Mouse (Mus musculus): Measurements from ENCODE around the gene Mbtps2.
A peak's percentile ranks its signal among the peaks of the same experiment; 100 is the strongest.

Gene Mbtps2

DNA sequence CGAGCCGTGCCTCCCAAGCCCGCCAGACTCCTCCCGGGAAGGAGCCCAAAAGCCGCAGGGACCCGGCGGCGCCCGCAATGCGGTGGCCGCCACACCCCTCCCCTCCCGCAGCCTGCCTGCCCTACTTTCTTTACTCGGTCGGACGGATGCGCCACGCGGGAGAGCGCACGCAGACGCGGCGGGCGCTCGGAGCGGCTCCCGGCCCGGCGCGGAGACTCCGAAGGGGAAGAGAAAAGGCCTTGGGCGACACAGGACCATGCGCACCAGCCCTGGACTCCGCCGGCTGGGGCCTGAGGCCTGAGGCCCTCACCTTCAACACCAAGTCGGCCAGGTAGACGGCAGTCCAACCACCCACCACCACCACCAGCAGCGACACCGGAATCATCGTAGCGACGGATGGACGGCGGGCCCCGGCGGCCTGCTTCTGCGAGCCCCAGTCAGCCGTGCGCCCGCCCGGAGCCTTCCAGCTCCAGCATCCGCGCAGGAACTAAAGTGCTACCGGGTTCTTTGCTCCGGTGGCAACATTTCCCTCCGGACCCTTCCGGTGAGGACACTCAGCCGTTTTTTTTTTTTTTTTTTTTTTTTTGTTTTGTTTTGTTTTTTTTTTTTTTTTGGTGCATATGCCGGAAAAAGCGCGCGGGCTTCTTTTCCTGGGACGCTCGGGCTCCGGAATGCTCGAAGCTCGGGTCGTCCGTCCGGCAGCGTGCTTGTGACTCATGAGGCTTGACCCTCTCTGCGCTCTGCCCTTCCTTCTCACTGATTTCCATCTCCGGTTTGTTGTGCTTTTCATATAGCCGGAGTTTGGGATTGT is at the start of gene Mbtps2:
TSS of gene Mbtps2 (minus strand) at position 530 of the 811 bp plus-strand sequence.
- DNase-seq: peak; percentile 81 to 85

DNA sequence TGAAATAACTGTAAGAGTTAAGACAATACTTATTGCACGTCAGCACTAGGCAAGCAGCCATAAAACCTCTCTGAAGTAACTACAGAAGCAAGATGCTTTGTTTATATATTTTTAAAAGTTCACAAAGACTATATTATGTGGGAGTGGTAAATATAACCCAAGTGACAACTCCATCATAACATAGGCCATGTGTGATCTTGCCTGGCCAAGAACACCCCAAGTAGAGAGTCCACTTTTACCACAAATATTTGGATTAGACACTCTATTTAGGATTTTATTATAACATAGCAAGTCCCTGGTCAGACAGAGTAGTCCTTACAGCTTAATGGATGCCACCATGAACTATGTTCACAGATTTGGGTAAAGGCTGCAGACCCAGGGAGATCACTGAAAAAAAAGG is 47.9 kb upstream of the Mbtps2 start:
- no peak for DNase-seq

DNA sequence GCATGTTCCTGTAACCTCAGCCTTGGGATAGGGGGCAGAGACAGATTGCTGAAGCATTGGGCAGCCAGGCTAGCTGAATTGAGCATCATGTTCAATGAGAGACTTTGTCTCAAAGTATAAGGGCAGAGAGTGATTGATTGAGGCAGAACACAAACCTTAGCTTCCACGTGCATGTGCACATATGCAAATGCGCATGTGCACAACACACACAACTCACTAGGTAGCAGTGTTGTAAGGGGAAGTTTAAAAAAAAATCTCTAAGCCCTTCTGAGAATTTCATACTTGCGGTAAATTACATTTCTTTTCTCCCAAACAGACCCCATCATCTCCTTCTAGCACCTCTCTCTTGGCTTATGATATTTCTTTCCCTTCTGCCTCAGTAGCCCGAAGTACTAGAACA is 46.2 kb upstream of the Mbtps2 start:
- no peak for DNase-seq

DNA sequence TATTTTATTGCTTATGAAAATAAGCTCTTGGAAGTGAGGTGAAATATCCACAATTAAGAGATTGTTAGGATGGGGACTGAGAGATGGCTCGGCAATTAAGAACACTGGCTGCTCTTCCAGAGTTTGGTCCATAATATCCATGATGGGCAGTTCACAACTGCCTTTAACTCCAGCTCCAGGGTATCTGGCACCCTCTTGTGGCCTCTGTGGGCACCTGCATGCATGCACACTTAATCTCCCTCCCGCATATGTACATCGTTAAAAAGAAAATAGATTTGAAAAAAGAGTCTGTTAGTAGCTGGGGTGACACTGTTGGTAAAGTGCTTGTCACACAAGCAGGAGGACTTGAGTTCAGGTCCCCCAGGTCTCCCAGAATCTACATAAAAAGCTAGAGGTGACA is 45.8 kb upstream of the Mbtps2 start:
- peak; percentile 56 to 74 for DNase-seq

- no peak for DNase-seq
Observed at GRCm38 (mm10) chrX:157642856-157643255, 44.3 kb upstream of the Mbtps2 start.

DNA sequence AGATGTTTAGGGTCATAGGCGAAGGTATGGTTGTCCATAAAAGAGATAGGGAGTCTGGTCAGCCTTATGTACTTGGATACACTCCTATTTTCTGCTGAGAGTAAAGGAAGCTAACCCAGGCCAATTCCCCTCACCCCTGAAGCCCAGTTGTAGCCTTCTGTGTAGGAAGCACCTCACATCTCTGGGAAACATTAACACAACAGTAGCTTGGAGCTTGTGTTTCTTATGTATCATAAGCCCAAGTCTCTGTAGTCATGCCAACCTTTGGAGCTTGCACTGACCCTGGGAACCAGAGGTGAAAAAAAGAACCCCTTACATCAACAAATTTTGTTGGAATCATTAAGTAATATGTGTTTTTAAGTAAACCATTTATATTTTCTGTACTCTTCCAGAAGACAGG is 38.7 kb upstream of the Mbtps2 start:
- no peak for DNase-seq

DNA sequence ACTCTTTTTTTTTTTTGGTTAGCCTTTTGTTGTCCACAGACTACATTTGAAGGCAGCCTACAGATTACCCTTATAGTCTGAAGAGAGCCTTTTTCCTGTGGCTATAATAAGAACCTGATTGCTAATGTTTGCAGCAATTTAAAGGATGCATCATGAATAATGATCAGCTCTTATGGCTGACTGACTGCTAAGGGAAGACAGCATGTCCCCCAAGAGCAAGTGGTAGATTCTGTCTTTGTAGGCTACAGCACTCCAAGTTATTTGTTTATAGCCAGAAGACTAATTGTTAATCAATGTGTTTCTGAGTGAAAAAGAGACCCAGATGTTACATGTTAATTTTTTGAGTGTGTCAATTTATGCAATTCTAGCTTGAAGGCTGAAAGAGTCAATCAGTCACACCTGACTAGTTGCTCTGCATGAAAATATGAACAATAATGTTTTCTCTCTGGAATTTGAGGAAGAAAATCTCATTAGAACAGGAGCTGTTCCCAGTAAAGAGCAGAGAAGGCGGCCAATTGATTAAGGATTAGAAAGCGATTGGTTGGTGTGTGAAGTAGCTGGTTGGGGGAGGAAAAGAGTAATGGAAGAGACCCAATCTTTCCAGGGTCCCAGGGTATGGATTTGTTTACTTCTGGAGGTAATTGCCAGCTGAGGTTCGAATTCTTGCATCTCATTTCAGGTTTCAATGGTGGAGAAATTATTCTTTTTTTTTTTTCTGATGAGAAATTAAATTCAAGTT is 35.3 kb upstream of the Mbtps2 start:
- no peak for DNase-seq

- DNase-seq: no peak
Observed at GRCm38 (mm10) chrX:157630341-157630740, 31.8 kb upstream of the Mbtps2 start.

DNA sequence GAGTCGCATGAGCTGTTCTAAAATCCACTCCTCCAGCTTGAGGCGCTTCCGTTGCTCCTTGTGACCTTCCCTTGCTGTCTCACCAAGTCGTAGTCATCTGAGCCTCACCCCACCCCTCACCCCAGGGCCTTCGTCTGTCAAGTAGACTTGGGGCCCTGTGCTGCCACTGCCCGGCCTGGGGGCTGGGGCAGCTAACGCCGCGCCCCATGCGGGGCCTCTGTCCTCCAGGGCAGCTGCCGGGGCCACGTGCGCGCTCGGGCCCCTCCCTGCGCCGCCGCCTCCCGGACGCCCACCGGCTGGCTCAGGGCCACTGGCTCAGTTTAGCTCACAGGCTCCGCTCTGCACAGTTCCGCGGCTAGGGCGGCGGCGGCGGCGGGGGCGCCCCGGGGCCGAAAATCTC is 14.4 kb upstream of the Mbtps2 start:
- peak; percentile 5 to 32 for DNase-seq

DNA sequence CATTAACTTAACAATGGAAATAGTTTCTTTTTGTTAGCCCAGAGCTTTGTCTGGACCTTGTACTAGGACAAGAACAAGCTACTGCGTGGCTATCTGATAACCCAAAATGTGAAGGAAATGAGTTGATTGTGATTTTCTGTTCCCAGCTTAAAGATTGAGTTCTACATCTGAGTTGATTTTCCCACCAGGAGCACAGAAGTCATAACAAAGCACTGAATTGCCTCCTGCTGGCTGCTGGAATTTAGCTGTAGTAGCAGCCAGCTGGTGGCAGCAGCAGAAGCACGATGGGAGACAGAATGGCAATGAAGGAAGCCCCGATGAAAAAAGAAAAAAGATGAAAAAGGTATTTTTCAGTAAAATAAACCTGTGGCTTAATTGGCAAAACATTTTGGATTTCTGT is 2.9 kb upstream of the Mbtps2 start:
- peak; percentile 41 to 64 for DNase-seq

GRCm38 (mm10) chrX:157597585-157598185 is 830 bp downstream of the Mbtps2 start:
- DNase-seq: no peak

DNA sequence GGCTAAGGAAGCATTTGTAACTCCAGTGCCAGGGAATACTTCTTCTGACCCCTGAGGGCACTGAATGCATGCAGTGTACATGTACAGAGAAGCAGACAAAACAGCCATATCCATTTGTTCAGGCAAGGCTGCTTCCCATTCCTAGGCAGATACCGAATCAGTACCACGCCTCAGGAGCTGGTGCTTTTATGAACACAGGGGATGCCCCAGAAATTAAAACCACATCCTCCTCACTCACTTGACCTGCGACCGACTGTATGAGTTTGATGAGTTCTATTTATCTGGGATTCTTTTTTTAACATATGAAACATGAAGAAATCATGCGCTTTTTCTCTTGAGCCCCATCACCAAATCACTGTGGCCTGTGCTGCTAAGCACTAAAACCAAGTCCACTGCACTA is 1.7 kb downstream of the Mbtps2 start:
- no peak for DNase-seq

- DNase-seq: no peak
Observed at GRCm38 (mm10) chrX:157595927-157596326, 2.6 kb downstream of the Mbtps2 start.

- DNase-seq: no peak
Observed at GRCm38 (mm10) chrX:157594606-157595005, 3.9 kb downstream of the Mbtps2 start.

- DNase-seq: peak; percentile 29 to 34
Observed at GRCm38 (mm10) chrX:157587001-157587400, 11.5 kb downstream of the Mbtps2 start.

DNA sequence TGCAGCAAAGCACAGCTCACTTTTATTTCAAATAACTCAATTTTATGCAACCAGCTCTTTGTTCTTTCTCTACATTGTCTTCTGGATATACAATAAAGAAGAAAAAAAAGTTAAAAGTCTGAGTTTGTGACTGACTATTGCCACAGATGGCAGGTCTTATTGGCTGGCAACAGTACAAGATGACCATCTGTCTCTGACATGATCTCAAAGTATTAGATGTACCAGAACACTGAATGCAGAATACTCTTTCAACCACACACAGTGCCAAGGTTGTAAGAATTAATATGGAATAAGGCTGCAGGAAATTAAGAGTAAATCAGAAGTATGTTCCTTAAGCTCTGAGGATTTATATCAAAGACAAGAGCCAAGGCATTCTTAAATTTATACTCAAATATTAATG is 12.1 kb downstream of the Mbtps2 start:
- DNase-seq: peak; percentile 28 to 72

DNA sequence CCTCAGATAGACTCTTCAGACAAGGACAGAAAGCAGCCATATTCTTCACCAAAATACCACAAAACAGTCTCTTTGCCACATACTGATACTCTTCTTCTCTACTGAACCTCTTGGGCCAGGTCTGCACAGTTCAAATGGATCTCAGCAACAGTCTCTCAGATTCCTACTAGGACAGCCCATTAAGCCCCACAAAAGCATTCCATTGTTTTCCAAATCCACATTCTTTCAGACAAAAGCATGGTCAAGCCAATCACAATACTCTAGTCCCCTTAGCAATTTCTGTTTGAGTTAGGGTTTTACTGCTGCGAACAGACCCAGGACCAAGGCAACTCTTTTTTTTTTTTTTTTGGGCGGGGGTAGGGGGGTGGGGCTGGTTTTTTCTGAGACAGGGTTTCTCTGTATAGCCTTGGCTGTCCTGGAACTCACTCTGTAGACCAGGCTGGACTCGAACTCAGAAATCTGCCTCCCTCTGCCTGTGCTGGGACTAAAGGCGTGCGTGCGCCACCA is 19.4 kb downstream of the Mbtps2 start:
- DNase-seq: no peak

DNA sequence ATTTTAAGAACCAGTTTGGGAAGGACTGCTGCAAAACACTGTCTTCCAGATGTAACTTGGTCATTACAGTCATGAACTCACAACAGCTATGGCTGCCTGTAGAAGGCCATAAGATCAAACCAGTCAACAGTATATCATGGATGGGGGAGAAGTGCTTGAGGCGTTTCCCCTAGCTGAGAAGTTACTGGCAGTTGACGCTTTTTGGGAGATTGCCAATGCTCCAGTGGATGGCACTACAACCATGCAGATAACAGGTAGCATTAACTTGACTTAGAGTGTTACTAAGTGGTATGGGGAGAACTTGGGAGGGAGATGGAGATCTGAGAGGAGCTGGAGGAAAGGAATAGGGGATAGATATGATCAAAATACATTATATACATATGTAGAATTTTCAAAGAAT is 23.8 kb downstream of the Mbtps2 start:
- DNase-seq: no peak

GRCm38 (mm10) chrX:157568840-157569239 is 29.7 kb downstream of the Mbtps2 start, which contains the start of gene Yy2:
TSS of gene Yy2 (minus strand) at chrX:157568985.
- DNase-seq: no peak

- peak in 1 of 2 experiments; percentile 38 for DNase-seq
Observed at GRCm38 (mm10) chrX:157563794-157564193, 34.7 kb downstream of the Mbtps2 start.

GRCm38 (mm10) chrX:157547082-157547481 is 51.4 kb downstream of the Mbtps2 start:
- DNase-seq: no peak

GRCm38 (mm10) chrX:157506400-157506799 is 92.1 kb downstream of the Mbtps2 start:
- no peak for DNase-seq

DNA sequence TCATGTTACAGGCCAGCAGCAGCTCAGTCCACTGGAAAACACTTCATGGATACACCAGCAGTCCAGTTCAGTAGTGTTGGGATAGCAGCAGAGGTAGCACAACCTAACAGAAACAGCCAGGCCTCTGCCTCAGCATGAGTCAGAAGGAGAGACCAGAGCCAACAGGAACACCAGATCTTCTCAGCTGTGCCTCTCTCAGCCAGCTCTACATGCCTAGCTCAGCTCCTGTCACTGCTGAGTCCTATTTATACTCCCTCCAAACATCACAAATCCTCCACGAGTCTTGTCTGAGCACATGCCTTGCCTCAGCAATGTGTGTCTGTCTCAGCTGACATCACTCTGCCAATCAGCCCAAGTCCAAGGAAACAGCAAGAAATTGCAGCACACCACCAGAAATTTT is 94.0 kb downstream of the Mbtps2 start:
- DNase-seq: no peak

Data from cerebellum, postnatal 25 days (tissue).